Mouse (Mus musculus): ENCODE results near the gene Ovca2. TPM values are rescaled to one million over a fixed set of nuclear protein-coding genes. Genes with fewer than 3 reads are reported as not detected.

Gene Ovca2
- polyA plus RNA-seq, 1 experiment from 2014 or later: 14.4 TPM

GRCm38 (mm10) chr11:75210755-75211154 is 32.1 kb upstream of the Ovca2 start:
- H3K9ac ChIP-seq: no peak overlapping the region
- ATAC-seq (replicated peaks; ENCODE audit: insufficient number of reproducible peaks, insufficient read depth, low FRiP score, low read depth): no peak
- WGBS: 78% methylated on average over 6 of the region's 6 CpGs

GRCm38 (mm10) chr11:75210093-75210492 is 31.5 kb upstream of the Ovca2 start:
- Histone ChIP-seq H3K9me3 (replicated peaks) (no peaks in the 10 kb centered on the region), H3K36me3 (no peaks in the 10 kb centered on the region), H3K4me1 (replicated peaks) (peaks cover 59% of the 10 kb centered on the region), H3K4me3 (no peak overlapping the region), H3K27me3 (no peaks in the 10 kb centered on the region), H3K27ac (peak overlapping the region; percentile 7; the same call in 1 of the 2 replicates), H3K9ac (no peak overlapping the region), H3K4me2 (no peak overlapping the region)
- 83% methylated on average over 4 of the region's 4 CpGs for WGBS
- ATAC-seq (replicated peaks; ENCODE audit: insufficient number of reproducible peaks, insufficient read depth, low FRiP score, low read depth): no peak

More at GRCm38 (mm10) chr11:75210755-75211154, 32.1 kb upstream of the Ovca2 start:
- Histone ChIP-seq H3K4me3 (no peak overlapping the region), H3K9me3 (replicated peaks) (no peaks in the 10 kb centered on the region), H3K4me1 (replicated peaks) (peaks cover 59% of the 10 kb centered on the region), H3K36me3 (no peaks in the 10 kb centered on the region), H3K27ac (no peak overlapping the region), H3K4me2 (no peak overlapping the region), H3K27me3 (no peaks in the 10 kb centered on the region)

- ATAC-seq (replicated peaks; ENCODE audit: insufficient number of reproducible peaks, insufficient read depth, low FRiP score, low read depth): no peak
- Histone ChIP-seq H3K9me3 (replicated peaks) (no peaks in the 10 kb centered on the region), H3K27me3 (no peaks in the 10 kb centered on the region), H3K4me1 (replicated peaks) (peaks cover 59% of the 10 kb centered on the region), H3K36me3 (no peaks in the 10 kb centered on the region), H3K27ac (peak overlapping the region; percentile 7; the same call in 1 of the 2 replicates), H3K4me2 (no peak overlapping the region), H3K4me3 (no peak overlapping the region), H3K9ac (no peak overlapping the region)
- WGBS: 77% methylated on average over 4 of the region's 4 CpGs
Measured at GRCm38 (mm10) chr11:75209363-75209762, 30.7 kb upstream of the Ovca2 start.

- Histone ChIP-seq H3K9ac (no peak overlapping the region), H3K27ac (no peak overlapping the region), H3K36me3 (no peaks in the 10 kb centered on the region), H3K4me2 (no peak overlapping the region), H3K27me3 (no peaks in the 10 kb centered on the region), H3K4me1 (replicated peaks) (peaks cover 56% of the 10 kb centered on the region), H3K4me3 (no peak overlapping the region), H3K9me3 (replicated peaks) (no peaks in the 10 kb centered on the region)
- no peak for ATAC-seq (replicated peaks; ENCODE audit: insufficient number of reproducible peaks, insufficient read depth, low FRiP score, low read depth)
- 82% methylated on average over 4 of the region's 4 CpGs for WGBS
Measured at GRCm38 (mm10) chr11:75206347-75206746, 27.7 kb upstream of the Ovca2 start.

- no peak overlapping the region for H3K4me3 ChIP-seq
- no peak overlapping the region for H3K9ac ChIP-seq
- H3K9me3 ChIP-seq (replicated peaks): no peaks in the 10 kb centered on the region
- H3K36me3 ChIP-seq: no peaks in the 10 kb centered on the region
- peak overlapping the region; percentile 51 for H3K27ac ChIP-seq
- ATAC-seq (replicated peaks; ENCODE audit: insufficient number of reproducible peaks, insufficient read depth, low FRiP score, low read depth): no peak
- WGBS: 49% methylated on average over 9 of the region's 9 CpGs
- peaks cover 57% of the 10 kb centered on the region for H3K4me1 ChIP-seq (replicated peaks)
- H3K4me2 ChIP-seq: no peak overlapping the region
- H3K27me3 ChIP-seq: no peaks in the 10 kb centered on the region
Measured at GRCm38 (mm10) chr11:75204472-75204871, 25.8 kb upstream of the Ovca2 start.

- H3K9ac ChIP-seq: no peak overlapping the region
- no peak overlapping the region for H3K4me2 ChIP-seq
- H3K27me3 ChIP-seq: no peaks in the 10 kb centered on the region
- no peak overlapping the region for H3K4me3 ChIP-seq
- H3K36me3 ChIP-seq: no peaks in the 10 kb centered on the region
- WGBS: 59% methylated on average over 4 of the region's 4 CpGs
- H3K4me1 ChIP-seq (replicated peaks): peaks cover 52% of the 10 kb centered on the region
- no peak overlapping the region for H3K27ac ChIP-seq
- no peaks in the 10 kb centered on the region for H3K9me3 ChIP-seq (replicated peaks)
- ATAC-seq (replicated peaks; ENCODE audit: insufficient number of reproducible peaks, insufficient read depth, low FRiP score, low read depth): no peak
Measured at GRCm38 (mm10) chr11:75203926-75204325, 25.3 kb upstream of the Ovca2 start.

GRCm38 (mm10) chr11:75201721-75202120 is 23.1 kb upstream of the Ovca2 start:
- Histone ChIP-seq H3K27me3 (no peaks in the 10 kb centered on the region), H3K9ac (peak overlapping the region; percentile 19; the same call in 1 of the 2 replicates)

GRCm38 (mm10) chr11:75200935-75201334 is 22.3 kb upstream of the Ovca2 start:
- H3K36me3 ChIP-seq: no peaks in the 10 kb centered on the region
- H3K4me2 ChIP-seq: no peak overlapping the region
- H3K27me3 ChIP-seq: peaks cover 5% of the 10 kb centered on the region
- H3K9ac ChIP-seq: no peak overlapping the region
- peaks cover 59% of the 10 kb centered on the region for H3K4me1 ChIP-seq (replicated peaks)
- no peak overlapping the region for H3K27ac ChIP-seq
- ATAC-seq (replicated peaks; ENCODE audit: insufficient number of reproducible peaks, insufficient read depth, low FRiP score, low read depth): no peak
- H3K4me3 ChIP-seq: no peak overlapping the region
- WGBS: 84% methylated on average over 12 of the region's 12 CpGs
- no peaks in the 10 kb centered on the region for H3K9me3 ChIP-seq (replicated peaks)

More at GRCm38 (mm10) chr11:75201721-75202120, 23.1 kb upstream of the Ovca2 start:
- Histone ChIP-seq H3K9me3 (replicated peaks) (no peaks in the 10 kb centered on the region), H3K4me3 (no peak overlapping the region), H3K27ac (peak overlapping the region; percentile 44; the same call in 1 of the 2 replicates), H3K4me2 (no peak overlapping the region), H3K4me1 (replicated peaks) (peaks cover 51% of the 10 kb centered on the region), H3K36me3 (no peaks in the 10 kb centered on the region)
- ATAC-seq (replicated peaks; ENCODE audit: insufficient number of reproducible peaks, insufficient read depth, low FRiP score, low read depth): no peak
- WGBS: 49% methylated on average over 8 of the region's 8 CpGs

- H3K4me2 ChIP-seq: no peak overlapping the region
- peaks cover 14% of the 10 kb centered on the region for H3K27me3 ChIP-seq
- no peak for ATAC-seq (replicated peaks; ENCODE audit: insufficient number of reproducible peaks, insufficient read depth, low FRiP score, low read depth)
- H3K27ac ChIP-seq: no peak overlapping the region
- 77% methylated on average over 5 of the region's 5 CpGs for WGBS
- no peaks in the 10 kb centered on the region for H3K36me3 ChIP-seq
- H3K4me3 ChIP-seq: no peak overlapping the region
- H3K9me3 ChIP-seq (replicated peaks): no peaks in the 10 kb centered on the region
- no peak overlapping the region for H3K9ac ChIP-seq
- peaks cover 60% of the 10 kb centered on the region for H3K4me1 ChIP-seq (replicated peaks)
Measured at GRCm38 (mm10) chr11:75199951-75200350, 21.3 kb upstream of the Ovca2 start.

- no peak overlapping the region for H3K4me2 ChIP-seq
Measured at GRCm38 (mm10) chr11:75198792-75199191, 20.2 kb upstream of the Ovca2 start.

GRCm38 (mm10) chr11:75197956-75198355 is 19.3 kb upstream of the Ovca2 start:
- Histone ChIP-seq H3K9me3 (replicated peaks) (no peaks in the 10 kb centered on the region), H3K4me2 (no peak overlapping the region), H3K4me3 (no peak overlapping the region), H3K9ac (no peak overlapping the region), H3K27ac (no peak overlapping the region), H3K4me1 (replicated peaks) (peaks cover 60% of the 10 kb centered on the region), H3K36me3 (no peaks in the 10 kb centered on the region), H3K27me3 (peaks cover 29% of the 10 kb centered on the region)
- ATAC-seq (replicated peaks; ENCODE audit: insufficient number of reproducible peaks, insufficient read depth, low FRiP score, low read depth): no peak
- WGBS: 58% methylated on average over 7 of the region's 7 CpGs

More at GRCm38 (mm10) chr11:75198792-75199191, 20.2 kb upstream of the Ovca2 start:
- Histone ChIP-seq H3K36me3 (no peaks in the 10 kb centered on the region), H3K9me3 (replicated peaks) (no peaks in the 10 kb centered on the region), H3K27me3 (peaks cover 25% of the 10 kb centered on the region), H3K9ac (no peak overlapping the region), H3K27ac (no peak overlapping the region), H3K4me3 (no peak overlapping the region), H3K4me1 (replicated peaks) (peaks cover 60% of the 10 kb centered on the region)
- WGBS: 71% methylated on average over 4 of the region's 4 CpGs
- ATAC-seq (replicated peaks; ENCODE audit: insufficient number of reproducible peaks, insufficient read depth, low FRiP score, low read depth): no peak

- WGBS: 77% methylated on average over 6 of the region's 6 CpGs
- Histone ChIP-seq H3K27me3 (peaks cover 29% of the 10 kb centered on the region), H3K4me1 (replicated peaks) (peaks cover 62% of the 10 kb centered on the region)
Measured at GRCm38 (mm10) chr11:75196131-75196530, 17.5 kb upstream of the Ovca2 start.

More at GRCm38 (mm10) chr11:75196131-75196530, 17.5 kb upstream of the Ovca2 start:
- no peak overlapping the region for H3K27ac ChIP-seq
- H3K4me3 ChIP-seq: no peak overlapping the region
- no peak overlapping the region for H3K4me2 ChIP-seq
- H3K9me3 ChIP-seq (replicated peaks): no peaks in the 10 kb centered on the region
- H3K9ac ChIP-seq: no peak overlapping the region
- no peaks in the 10 kb centered on the region for H3K36me3 ChIP-seq
- no peak for ATAC-seq (replicated peaks; ENCODE audit: insufficient number of reproducible peaks, insufficient read depth, low FRiP score, low read depth)

All from heart, embryonic 15.5 days (tissue).